Mouse (Mus musculus) right cerebral cortex, adult 2 months (tissue): Measurements from ENCODE around the gene Slc25a33.
"Not testable (repeated sequence)": the region's sequence is repeated elsewhere in the genome, so short reads cannot be mapped to it uniquely, and the experiment has no call there.

Experiments
- DNase-seq, 2 experiments: peaks; one replicate each; pipeline ENCODE4 v3.0.0; 2021 to 2022; ENCODE audit warnings: low spot score in 2 of 2

Gene Slc25a33

DNA sequence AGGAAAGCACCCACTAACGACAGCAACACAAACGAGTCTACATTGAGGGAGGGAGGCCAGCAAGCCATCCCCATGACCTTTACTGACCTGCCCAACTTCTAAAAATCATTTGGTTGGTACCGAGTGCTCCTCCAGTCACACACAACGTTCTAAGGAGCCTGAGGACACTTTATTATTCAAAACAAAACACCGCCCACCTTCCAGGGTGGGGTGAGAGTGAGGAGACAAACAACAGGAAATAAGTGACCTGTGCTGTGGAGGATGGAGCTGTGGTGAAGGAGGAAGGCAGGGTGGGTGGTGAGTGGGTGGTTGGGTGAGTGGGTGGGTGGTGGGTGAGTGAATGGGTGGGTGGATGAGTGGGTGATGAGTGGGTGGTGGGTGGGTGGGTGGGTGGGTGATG, 14.6 kb downstream of the Slc25a33 start:
- no peak for DNase-seq

DNA sequence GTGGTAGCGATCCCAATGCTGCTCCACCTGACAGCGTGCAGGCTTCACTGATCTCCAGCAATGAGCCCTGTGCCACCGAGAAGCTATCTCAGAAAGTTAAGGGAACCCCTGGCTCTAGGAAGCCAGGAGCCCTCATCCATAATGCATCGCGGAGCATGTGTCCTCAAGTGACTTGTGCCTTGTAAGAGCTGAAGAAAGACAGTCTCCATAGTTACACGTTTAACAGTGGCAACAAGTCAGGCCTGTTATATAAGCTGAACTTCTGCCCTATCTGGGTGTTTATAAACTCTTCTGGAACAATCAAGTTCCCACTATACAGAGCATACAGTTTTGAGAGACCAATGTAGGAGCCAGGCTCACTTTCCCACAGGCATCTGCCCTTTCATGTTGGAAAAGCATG, 15.7 kb downstream of the Slc25a33 start:
- no peak for DNase-seq

DNA sequence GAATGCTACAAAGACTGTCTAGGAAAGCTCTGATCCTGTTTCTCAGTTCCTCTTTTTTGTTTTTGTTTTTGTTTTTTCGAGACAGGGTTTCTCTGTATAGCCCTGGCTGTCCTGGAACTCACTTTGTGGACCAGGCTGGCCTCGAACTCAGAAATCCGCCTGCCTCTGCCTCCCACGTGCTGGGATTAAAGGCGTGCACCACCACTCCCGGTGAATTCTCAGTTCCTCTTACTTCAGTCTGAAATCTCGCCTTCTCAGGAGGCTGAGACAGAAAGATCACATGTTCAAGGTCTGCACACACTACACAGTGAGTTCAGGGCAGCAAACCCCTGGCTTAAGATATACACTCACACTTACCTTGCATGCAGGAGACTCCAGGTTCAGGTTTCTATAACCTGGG, 17.5 kb downstream of the Slc25a33 start:
- DNase-seq = not testable (repeated sequence)

DNA sequence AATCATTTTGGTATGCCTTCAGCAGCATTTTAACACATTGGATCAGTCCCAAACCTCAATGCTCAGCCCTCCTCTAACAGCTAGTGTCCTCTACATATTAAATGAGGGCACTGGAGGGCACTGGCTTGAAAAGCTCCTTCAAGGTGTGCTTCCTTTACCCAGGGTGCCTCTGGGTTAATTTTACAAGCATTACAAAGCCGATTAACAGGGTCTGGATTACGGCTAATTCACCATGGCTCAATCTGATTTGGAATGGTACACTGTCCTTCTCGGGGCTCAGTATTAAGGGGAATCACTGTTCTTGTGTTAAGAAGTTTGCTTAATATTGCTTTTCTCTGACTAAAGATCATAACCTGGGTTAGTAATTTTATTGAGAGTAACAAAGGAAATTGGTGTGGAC, 21.2 kb downstream of the Slc25a33 start:
- DNase-seq = no peak

DNA sequence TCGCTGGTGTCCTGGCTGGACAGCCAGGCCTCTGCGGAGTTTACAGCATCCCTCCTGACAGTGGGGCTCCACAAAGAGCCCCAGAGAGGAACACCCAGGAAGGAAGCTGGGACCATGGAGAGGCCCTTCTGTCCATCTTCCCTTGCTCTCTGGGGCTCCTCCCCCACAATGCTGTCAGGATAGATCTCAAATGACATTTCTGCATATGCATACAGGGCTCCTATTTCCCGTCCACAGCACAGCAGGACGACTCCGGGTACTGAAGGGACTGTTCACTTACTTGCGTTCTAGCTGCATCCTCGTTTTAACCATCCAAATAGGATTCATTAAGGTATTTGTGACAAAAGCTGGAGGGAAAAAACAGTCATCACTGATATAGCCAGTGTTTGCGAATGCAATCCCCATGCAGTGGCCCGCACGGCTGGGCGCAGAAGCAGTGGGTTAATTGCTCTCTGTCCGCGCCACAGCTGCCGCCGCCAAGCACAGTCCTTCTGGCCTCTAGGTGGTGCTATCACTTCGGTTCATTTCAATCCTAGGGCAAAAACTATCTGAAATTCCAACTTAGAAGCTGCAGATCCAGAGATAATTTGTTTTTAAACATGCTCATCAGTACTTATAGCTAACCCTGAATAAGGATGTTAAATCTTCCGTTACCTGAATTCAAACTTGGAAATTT, 21.8 kb downstream of the Slc25a33 start:
- DNase-seq = peak; percentile 74 to 78

DNA sequence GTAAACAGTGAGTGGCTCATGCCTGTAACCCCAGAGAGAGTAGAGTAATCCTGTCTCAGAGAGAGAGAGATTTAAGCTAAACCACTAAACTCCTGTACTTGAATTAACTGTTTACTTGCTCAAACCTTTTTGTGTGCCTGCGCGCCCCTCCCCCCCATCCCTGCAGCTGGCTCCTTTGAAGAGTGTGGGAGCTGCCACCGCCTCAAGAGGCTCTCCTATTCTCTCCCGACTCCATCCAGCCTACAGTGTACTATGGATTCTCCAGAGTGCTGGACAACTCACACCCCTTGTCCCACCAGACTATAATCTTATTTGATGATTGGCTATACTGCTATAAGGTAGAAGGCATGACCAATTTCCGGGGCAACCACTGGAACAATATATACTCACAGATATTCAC, 23.4 kb downstream of the Slc25a33 start:
- DNase-seq = no peak

DNA sequence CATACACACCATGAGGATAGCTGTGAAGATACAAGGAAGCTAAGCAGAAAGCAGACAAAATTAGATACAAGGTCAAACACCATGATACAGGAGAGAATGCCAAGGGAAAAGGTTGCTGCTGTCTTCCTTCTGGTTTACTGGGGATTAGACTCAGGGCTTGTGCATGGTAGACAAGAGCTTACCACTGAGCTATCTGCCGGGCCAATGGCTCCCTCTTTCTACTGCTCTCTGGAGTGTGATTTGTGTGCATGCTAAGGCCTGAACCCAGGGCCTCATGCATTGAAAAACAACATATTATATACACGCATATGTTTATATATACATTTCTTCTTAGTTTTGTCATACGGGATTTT, 24.4 kb downstream of the Slc25a33 start:
- not testable (repeated sequence) for DNase-seq

DNA sequence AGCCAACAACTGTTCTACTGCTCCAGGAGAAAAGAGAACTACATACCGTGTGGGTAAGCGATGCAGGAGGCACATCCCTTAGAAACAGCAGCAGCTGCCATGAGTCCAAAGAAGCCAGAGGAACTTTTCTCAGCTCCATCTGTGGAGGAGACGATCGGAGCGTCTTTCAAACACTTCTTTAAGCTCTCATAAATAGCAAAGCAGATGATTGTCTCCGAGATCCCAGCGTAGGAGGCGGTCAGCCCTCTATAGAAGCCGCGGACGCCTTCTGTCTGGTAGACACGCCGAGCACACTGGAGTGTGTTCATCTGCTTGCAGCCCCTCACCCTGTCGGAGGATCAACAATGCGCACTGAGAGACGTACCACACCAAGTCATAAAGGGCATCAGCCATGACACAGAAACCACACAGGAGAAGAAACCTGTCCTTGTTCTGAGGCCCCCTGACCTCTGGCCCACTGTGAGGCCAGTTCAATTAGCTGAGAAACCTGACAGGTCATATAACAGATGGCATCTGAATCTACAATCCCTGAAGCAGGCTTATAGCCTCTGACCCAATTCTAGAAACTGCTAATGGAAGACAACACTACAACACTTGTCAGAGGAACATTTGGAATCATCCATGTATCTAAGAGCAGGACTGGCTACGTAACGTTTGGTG, 24.9 kb downstream of the Slc25a33 start:
- DNase-seq = peak in 1 of 2 experiments; percentile 29

DNA sequence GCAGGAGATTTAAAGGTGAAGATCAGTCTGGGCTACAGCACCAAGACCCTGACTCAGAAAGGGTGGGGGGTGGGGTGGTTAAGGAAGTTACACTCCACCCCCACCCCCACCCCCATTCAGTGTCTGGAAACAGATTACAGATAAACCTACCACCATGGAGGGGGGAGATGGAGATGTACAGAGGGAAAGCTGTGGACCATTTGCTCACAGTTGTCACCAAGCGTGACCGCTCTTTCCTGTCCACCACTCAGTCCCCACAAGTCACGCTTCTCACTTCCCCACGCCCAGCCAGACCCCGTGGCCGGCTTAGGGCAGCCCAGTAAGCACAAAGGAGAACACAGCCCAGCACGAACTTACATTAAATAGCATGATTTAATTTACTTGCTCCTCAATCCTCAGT, 30.0 kb downstream of the Slc25a33 start:
- DNase-seq = no peak

DNA sequence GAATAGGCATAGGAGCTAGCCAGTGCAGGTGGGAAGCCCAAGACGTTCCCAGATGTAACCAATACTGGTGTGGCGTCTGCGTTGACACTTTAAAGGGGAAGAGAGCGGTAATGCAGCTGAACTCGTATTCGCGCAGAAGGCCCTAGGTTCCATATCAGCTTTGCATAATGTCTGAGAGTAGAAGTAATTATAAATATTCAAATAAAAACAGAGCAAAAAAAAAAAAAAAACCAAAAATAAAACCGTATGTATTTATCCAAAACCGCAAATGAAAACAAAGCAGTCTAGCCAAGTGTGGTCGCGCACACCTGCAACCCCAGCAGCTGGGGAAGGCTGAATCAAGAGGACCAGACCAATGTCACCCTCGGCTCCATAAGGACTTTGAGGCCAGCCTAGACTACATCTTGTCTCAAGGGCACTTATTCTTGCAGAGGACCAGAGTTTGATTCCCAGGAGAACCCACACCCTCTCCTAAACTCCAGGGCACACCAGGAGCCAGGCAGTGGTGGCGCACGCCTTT, 32.0 kb downstream of the Slc25a33 start:
- DNase-seq = no peak

DNA sequence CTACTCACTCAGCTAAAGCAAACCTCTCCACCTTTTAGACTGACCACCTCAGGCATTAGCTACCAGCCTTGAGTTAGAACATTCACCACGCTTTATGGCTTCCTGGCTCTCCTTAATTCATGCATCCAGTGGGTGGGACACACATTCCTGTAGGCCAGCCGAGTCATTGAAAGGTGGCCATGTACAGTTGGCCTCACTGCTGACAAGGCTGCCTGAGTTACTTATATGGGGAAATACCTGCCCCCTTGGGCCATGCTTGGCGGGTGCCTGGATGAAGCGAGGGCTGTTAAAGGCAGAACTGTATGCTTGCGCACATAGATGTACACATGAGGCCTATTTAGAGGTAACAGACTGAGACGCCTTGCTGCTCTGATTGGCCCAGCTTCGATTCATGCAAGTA, 33.8 kb downstream of the Slc25a33 start:
- no peak for DNase-seq

DNA sequence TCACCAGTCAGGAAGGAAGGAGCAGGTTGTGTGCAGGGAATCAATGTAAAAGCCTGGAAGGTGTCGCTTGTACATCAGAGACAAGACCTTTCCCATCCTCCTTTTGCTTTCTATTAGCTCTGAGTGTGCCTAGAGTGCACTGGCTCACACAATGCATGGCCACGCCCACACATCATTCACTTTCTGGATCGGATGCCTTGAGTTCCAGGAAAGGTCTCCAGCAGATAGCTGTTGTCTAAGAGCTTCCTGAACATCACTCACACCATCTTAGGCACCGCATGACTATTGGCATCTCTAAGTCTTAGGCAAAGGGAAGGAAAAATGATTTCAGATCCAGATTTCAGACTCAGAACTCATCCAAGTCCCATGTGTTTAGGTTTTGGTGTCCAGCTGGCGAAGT, 34.6 kb downstream of the Slc25a33 start:
- no peak for DNase-seq

DNA sequence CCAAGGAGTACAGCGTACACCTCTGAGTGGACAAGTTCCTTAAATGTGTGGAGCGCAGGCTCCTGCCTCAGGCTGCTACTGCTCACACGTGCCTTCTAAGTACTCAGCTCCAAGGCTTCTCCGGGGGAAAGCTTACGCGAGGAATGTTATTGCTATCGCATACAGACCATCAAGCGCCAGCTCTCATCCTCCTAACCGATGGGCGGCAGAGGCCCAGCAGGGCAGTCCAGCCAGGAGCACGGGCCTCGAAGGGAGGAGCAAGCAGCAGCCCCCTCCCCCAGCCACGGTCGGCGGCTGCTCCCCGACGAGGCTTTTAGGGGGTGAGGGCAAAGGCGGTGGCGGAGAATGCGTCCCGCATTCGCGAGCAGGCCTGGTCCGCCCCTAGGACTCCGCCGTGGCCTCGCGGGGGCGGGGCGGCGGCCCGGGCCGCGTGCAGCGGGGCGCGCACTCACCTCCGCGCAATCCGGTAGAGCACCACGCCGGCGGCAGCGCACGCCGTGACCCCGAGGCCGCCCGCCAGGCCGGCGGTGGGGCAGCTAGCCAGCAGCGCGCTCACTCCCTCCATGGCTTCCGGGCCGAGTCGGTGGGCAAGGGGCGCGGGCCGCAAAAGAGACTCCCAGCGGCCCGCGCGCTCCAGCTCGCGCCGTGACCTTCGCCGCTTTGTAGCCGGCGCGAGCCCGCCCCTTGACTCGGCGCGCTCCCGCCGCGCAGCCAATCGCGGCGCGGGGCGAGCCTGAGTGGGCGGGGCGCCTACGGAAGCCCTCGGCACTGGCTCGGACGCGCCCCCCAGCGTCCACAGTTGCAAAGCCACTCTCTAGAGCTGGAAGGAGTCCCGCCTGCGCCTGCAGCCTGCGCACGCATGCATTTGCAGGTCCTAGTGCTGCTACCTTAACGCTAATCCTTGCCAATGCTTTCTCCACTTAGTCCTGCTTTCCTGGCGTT, 36.4 kb downstream of the Slc25a33 start, which contains the start of gene Tmem201:
Gene Tmem201 (minus strand): TSS at position 662 of the 942 bp plus-strand sequence.
- peak; percentile 95 to 96 for DNase-seq

DNA sequence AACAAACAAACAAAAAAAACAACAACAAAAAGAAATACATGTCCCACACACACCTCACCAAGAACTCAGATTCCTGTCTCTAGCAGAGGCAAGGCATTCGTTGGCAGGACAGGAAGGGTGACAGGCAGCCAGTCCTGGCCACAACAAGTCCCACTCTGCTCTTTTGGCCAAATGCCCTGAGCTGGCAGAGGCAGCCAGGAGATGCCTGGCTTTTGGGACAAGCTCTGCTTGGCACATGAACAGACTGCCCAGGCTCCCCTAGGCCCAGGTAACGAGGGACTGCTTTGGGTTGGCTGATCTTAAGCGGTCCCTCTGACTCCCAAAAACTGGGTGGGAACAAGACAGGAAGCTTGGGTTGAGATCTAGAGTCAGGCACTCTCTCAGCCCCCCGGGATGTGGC, 37.5 kb downstream of the Slc25a33 start:
- no peak for DNase-seq

DNA sequence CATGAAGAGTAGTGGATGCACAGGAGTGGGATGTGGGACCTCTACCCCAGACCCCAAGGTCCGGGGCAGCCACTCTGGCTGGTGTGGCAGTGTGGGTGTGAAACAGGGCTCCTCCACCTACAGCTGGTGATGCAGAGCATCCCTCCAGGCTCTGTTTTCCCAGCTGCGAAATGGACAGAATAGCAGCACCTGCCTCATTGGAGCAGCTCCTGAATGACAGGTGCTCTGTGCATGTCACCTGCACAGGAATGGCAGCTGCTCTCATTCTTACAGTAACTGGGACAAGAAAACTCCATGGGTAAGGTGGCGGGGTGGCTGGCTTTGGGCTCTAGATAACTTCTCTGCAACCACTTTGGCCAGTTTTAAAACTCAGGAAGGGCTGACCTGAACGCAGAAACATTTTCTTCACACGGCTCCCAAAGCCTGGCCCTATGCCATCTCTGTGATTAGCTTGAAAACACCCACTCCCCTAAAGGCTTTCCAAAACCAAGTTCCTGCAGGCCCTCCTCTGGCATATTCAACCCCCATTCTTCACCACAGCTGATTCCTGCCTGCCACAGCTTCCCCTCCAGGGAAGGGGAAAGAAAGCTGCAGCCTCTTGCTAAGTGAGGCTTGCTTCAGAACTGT, 38.3 kb downstream of the Slc25a33 start:
- no peak for DNase-seq

DNA sequence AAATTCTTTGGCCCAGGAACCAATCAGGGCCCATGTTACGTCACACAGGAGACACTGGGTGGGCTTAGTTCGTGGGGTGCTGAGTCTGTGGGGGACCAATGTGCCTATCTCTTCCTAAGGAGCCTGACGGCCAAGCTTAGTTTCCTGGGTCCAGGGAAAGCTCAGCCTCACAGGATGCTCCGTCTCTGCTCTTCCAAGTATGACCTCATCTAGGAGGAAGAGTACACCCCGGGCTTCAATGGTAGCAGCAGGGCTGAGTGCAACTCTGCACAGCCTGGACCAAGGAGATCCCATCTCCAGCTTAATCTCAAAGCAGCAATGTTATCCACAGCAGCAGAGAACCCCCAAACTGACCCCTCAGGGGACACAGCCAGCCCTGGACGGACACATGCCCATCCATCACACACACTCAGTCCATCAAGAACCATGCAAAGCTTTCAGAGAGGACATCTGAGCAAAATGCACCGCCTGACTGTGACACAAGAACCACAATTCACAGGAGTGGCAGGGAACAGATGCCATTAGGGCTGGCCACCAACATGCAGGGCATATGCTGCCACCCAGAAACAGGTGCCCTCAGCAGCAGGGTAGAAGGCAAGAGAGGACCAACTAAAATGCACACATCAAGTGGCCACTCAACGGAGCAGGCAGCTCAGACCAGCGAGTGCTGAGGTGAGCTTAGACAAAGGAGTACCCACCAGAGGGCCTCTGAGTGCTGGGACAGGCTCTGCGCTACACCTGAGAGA, 39.2 kb downstream of the Slc25a33 start:
- DNase-seq = no peak

DNA sequence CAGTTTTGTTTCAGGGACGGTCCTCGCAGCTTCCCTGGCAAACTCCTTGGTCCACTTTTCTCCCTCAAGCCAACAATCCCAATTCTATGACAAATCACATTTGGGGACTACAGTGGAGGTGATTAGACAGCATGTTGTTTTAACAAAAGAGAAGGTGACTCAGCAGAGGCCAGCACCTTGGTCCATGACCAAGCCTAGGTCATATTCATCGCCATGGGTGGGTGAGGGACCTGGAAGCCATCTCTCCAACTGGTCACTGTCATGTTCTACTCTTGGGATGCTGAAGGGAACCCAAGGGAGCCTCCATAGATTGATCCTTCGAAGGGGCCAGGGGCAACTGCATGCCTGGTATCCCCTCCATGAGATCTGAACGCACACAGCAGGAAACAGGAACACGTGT, 39.8 kb downstream of the Slc25a33 start:
- DNase-seq = no peak

DNA sequence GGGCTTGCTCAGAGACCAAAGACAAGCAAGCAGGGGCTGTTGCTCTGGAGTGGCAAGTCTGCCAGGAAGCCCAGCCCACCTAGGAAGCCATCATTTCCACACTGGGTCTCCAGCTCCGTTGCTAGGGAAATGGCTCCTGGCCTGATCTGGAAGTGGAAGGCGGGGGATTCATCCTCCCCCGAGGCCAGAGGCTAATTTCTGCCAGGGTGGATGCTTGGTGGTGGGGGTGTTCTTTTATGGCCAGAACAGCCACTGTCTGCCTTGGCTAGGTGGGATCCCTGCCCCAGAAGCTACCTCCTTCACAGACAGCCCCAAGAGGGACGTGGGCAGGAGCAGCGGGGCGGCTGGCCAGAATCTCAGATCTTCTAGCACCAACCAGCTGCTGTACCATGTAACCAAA, 40.3 kb downstream of the Slc25a33 start:
- DNase-seq = peak in 1 of 2 experiments; percentile 52

DNA sequence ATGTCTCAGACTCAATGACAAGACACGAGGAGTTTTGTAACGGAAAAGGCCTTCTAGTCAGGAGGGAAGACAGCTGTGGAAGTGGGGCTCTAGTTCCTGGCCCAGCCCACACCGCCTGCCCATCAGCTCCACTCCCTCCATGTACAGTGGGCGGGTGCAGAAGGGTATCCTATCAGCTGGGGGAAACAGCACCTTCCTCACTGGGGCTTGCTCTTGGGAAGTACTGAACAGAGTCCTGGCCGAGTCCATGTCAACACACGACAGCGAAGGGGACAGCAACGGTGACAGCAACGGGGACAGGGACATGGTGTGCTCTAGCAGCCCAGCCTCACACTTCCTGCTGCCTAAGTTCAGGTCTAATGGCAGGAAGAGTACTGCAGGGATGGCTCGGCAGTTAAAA, 41.3 kb downstream of the Slc25a33 start:
- DNase-seq = peak in 1 of 2 experiments; percentile 22

DNA sequence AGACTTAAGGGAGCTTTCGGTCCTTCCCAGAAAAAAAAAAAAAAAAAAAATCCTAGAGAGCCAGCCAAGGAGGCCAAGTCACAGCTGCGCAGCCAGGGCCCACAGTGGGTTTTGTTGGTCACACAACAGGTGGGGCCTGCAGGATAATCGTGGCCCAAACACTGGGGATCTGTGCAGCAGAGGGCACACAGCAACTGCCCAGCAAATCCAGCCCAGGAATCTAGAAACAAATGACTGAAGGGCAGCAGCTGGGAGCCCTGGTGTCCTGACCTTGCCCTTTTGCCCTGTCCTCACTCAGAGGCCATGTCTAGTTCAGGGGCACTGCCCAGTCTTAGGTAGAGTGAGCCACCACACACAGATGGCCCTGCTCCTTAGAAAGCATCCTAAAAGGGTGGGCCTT, 41.8 kb downstream of the Slc25a33 start:
- DNase-seq = no peak

DNA sequence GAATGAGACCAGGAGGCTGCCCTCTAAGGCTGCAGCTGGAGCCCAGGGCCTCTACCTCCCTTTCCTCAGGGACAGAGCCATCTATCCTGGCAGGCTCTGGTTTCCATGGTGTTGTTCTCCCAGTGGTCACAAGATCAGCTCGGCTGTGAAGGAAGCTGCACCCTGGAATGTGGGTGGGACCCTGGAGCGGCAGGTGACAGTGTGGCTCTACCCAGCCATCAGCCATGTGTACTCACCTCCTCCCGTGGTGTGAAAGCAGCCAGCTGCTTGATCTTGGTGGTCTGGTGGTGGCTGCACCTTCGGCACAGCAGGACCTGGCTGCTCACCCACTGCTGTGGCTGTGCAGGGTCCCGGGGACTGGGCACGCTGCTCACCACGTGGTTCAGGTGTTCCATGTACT, 43.2 kb downstream of the Slc25a33 start:
- DNase-seq = no peak
